Mouse (Mus musculus) liver, embryonic 14.5 days (tissue): Measurements from ENCODE around the gene Gzmn. TPM values are rescaled to one million over a fixed set of nuclear protein-coding genes. Genes with fewer than 3 reads are reported as not detected.
"Not testable (repeated sequence)": the region's sequence is repeated elsewhere in the genome, so short reads cannot be mapped to it uniquely, and the experiment has no call there.

Experiments
- ATAC-seq: fragments of 200-750 bp; cut with Nextera tagmentation; 2 replicates; pipeline ENCODE4 v1.8.0; 2017; ENCODE audit warnings: moderate number of reproducible peaks, mild to moderate bottlenecking, moderate library complexity; ENCODE audit not compliant: insufficient read depth
- DNase-seq, 3 experiments: peaks; one replicate each; pipeline ENCODE4 v3.0.0-alpha.2; 2012 to 2013; ENCODE audit warnings: low read depth in 3 of 3, low spot score in 3 of 3
- H3K27ac ChIP-seq: fragments of 300-500 bp; sonication (generic); 2 replicates; pipeline ENCODE4 v1.5.1; 2014; ENCODE audit warnings: moderate library complexity, mild to moderate bottlenecking, control low read depth, inconsistent platforms
- H3K27me3 ChIP-seq: fragments of 300-500 bp; sonication (generic); 2 replicates; pipeline ENCODE4 v1.6.1; 2014; ENCODE audit warnings: mild to moderate bottlenecking, low read length, moderate library complexity; ENCODE audit not compliant: control insufficient read depth, insufficient read depth
- H3K36me3 ChIP-seq: fragments of 300-500 bp; sonication (generic); replicated peaks from 2 replicates; pipeline ENCODE4 v1.6.1; 2014; ENCODE audit warnings: low read depth; ENCODE audit not compliant: control insufficient read depth, insufficient read depth
- H3K4me1 ChIP-seq, 2 experiments: fragments of 200-500 bp in 1 of 2; fragments of 300-500 bp in 1 of 2; sonication (generic) in 1 of 2; replicated peaks; 2 replicates each; pipeline ENCODE4 v1.6.1; 2012 to 2014; ENCODE audit warnings: antibody characterized with exemption in 1 of 2, inconsistent platforms in 1 of 2, low read length in 1 of 2; ENCODE audit not compliant: control insufficient read depth in 2 of 2, insufficient read depth in 2 of 2
- H3K4me2 ChIP-seq: fragments of 300-500 bp; sonication (generic); 2 replicates; pipeline ENCODE4 v1.6.1; 2014; ENCODE audit warnings: low read depth, mild to moderate bottlenecking, control low read depth, moderate library complexity
- H3K4me3 ChIP-seq, 2 experiments: fragments of 200-500 bp in 1 of 2; fragments of 300-500 bp in 1 of 2; sonication (generic) in 1 of 2; 2 replicates each; pipeline ENCODE4 v1.5.1; 2012 to 2014; ENCODE audit warnings: low read depth in 2 of 2, low read length in 2 of 2, mild to moderate bottlenecking in 2 of 2, control low read depth in 1 of 2, inconsistent platforms in 1 of 2, moderate library complexity in 1 of 2; ENCODE audit not compliant: insufficient read depth in 1 of 2
- H3K9ac ChIP-seq: fragments of 300-500 bp; sonication (generic); replicated peaks from 2 replicates; pipeline ENCODE4 v1.6.1; 2014; ENCODE audit warnings: mild to moderate bottlenecking, control low read depth, moderate library complexity
- H3K9me3 ChIP-seq: fragments of 300-500 bp; sonication (generic); 2 replicates; pipeline ENCODE4 v1.6.1; 2016; ENCODE audit warnings: low read length, mixed read lengths; ENCODE audit not compliant: control insufficient read depth
- CTCF ChIP-seq: IDR thresholded peaks from 2 replicates; pipeline ENCODE4 v1.5.1; 2016; ENCODE audit warnings: antibody characterized with exemption, low read depth, control low read depth
- EP300 ChIP-seq: IDR thresholded peaks from 2 replicates; pipeline ENCODE4 v1.6.1; 2016; ENCODE audit warnings: antibody characterized with exemption, low read depth
- WGBS: fragments of 180-500 bp; shearing (Covaris S2); extraction: QIAGEN DNeasy Blood & Tissue Kit; methylation state at CpG from one replicate; pipeline ENCODE4 v1.1.7; 2014; ENCODE audit not compliant: insufficient replicate concordance; 5-methylcytosine and 5-hydroxymethylcytosine counted together
- polyA plus RNA-seq, 2 experiments: library from polyadenylated mRNA; depleted of rRNA in 1 of 2; stranded (reverse) in 1 of 2; unstranded in 1 of 2; fragments of >200 nt; fragmentation: Nextera tagmentation in 1 of 2; extraction: Ambion mirVana in 1 of 2; gene quantifications; 2 replicates each; pipeline versions ENCODE4 v1.2.1 to v1.2.3; 2012 to 2014

Gene Gzmn
- polyA plus RNA-seq, 2 experiments = not detected

DNA sequence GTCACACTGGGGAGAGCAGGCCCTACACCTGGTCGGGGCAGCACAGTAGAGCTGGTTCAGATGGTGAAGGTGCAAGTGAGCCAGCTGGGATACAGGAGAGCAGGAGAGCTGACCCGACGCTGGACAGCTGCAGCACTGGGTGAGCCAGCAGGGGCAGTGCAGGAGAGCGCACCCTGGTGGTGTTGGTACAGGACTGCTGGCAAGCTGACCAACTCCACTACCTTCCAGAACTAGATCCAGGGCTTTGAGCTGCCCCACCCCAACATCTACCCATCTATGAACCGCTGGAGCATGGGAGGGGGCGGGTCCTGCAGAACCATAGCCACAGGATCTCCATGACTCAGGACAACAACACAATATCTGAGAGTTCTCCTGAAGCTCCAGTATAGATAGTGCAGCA lies 12.5 kb upstream of the Gzmn start:
- H3K9ac ChIP-seq = no peak overlapping the region
- no peaks in the 10 kb centered on the region for H3K27me3 ChIP-seq
- TF ChIP-seq EP300 (no peak), CTCF (peak; percentile 44)
- H3K4me3 ChIP-seq = no peak overlapping the region
- no peak for DNase-seq
- no peaks in the 10 kb centered on the region for H3K4me1 ChIP-seq
- no peak overlapping the region for H3K27ac ChIP-seq
- no peaks in the 10 kb centered on the region for H3K9me3 ChIP-seq
- no peak for ATAC-seq
- whole genome bisulfite sequencing = 27% methylated on average over 6 of the region's 6 CpGs
- no peaks in the 10 kb centered on the region for H3K36me3 ChIP-seq
- no peak overlapping the region for H3K4me2 ChIP-seq

DNA sequence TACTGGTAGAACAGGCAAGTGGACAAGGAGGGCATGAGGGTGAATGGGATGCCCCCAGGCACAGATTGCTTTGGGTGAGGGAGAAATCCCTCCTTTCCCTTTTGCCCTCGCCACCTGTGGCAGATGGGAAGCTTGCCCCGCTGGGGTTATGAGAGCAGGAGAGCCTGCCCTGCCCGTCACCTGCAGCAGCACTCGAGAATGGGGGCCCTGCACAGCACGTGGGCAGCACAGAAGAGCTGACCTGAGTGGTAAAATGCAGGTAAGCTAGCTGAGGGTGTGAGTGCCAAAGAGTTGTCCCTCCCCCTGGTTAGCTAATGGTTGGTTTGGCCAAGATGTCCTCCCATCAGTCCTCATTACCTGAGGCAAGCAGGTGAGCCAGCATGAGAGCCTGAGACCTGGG lies 12.1 kb upstream of the Gzmn start:
- WGBS = 54% methylated on average over 5 of the region's 5 CpGs
- Histone ChIP-seq H3K9ac (no peak overlapping the region), H3K4me1 (no peaks in the 10 kb centered on the region), H3K4me2 (no peak overlapping the region), H3K9me3 (no peaks in the 10 kb centered on the region), H3K4me3 (no peak overlapping the region), H3K36me3 (no peaks in the 10 kb centered on the region), H3K27ac (no peak overlapping the region), H3K27me3 (no peaks in the 10 kb centered on the region)
- no peak for TF ChIP-seq CTCF
- no peak for TF ChIP-seq EP300
- ATAC-seq = no peak
- DNase-seq = no peak

DNA sequence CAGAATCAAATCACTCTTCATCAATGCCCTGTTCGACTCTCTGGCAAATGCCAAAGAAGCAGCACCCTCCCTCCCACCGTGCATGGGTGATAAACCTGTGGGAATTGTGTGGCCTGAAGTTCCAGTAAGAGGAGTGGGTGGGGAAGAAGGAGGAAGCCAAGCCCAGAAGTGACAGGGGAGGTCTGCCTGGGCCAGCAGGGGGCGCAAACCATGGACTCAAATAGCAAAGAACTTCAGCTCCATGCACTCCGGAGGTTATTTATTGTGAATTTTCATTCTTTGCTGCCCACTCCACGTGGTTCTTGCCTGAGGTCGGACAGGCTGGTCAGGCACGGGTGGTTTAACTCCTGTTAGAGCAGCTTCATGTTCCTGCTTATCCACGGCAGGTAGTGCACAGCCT lies 3.3 kb upstream of the Gzmn start:
- TF ChIP-seq CTCF = peak; percentile 74
- H3K4me3 ChIP-seq, H3K27me3 ChIP-seq, H3K4me2 ChIP-seq, H3K9me3 ChIP-seq, H3K4me1 ChIP-seq, H3K27ac ChIP-seq, ATAC-seq, H3K9ac ChIP-seq, H3K36me3 ChIP-seq: not testable (repeated sequence)
- DNase-seq = peak in 1 of 3 experiments; percentile 3
- 18% methylated on average over 8 of the region's 8 CpGs for WGBS

DNA sequence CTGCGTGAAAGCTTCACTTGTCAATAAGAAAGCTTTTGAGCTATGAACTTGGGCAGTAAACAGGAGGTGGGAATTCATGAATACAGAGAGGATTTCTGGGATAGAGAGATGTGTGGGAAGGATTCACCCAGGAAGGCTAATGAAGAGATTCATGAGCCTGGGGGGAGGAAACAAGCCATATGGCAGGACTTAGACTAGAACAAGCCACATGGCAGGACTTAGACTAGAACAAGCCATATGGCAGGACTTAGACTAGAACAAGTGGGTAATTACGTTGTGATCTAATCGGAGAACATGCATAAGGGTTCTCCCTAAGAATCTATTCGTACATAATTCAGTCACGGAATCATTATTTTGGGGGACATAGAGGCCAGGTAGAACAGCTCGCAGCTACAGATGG lies 1.0 kb downstream of the Gzmn start:
- TF ChIP-seq EP300 (no peak), CTCF (no peak)
- Histone ChIP-seq H3K4me3 (no peak overlapping the region), H3K9ac (no peak overlapping the region), H3K4me1 (no peaks in the 10 kb centered on the region), H3K36me3 (no peaks in the 10 kb centered on the region), H3K4me2 (no peak overlapping the region), H3K9me3 (no peaks in the 10 kb centered on the region), H3K27me3 (no peaks in the 10 kb centered on the region), H3K27ac (no peak overlapping the region)
- WGBS = 63% methylated on average over 6 of the region's 6 CpGs
- ATAC-seq (no peak), DNase-seq (no peak)

DNA sequence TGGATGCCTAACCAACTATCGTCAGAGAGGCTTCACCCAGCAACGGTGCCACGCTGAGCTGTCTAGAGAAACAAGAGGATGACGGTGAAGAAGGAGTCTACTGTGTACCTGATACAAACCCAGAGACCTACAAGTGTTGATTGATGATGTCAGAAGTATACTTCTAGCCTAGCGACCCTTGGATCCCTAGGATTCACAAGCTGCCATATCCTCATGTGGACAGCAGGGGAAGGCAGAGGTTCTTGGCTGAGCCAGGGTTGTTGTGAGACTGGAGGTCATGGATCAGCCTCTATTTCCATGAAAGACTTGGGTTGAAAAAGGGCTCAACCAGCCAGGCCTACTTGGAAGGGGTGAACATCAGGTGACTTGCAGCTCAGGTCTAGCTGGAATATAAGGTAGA lies 1.7 kb downstream of the Gzmn start:
- no peaks in the 10 kb centered on the region for H3K36me3 ChIP-seq
- H3K27me3 ChIP-seq = no peaks in the 10 kb centered on the region
- no peak overlapping the region for H3K4me2 ChIP-seq
- no peaks in the 10 kb centered on the region for H3K9me3 ChIP-seq
- DNase-seq (no peak), ATAC-seq (no peak)
- no peak overlapping the region for H3K9ac ChIP-seq
- 63% methylated on average over 5 of the region's 5 CpGs for WGBS
- TF ChIP-seq EP300 = no peak
- TF ChIP-seq CTCF = no peak
- H3K4me3 ChIP-seq = no peak overlapping the region
- no peak overlapping the region for H3K27ac ChIP-seq
- H3K4me1 ChIP-seq = no peaks in the 10 kb centered on the region

DNA sequence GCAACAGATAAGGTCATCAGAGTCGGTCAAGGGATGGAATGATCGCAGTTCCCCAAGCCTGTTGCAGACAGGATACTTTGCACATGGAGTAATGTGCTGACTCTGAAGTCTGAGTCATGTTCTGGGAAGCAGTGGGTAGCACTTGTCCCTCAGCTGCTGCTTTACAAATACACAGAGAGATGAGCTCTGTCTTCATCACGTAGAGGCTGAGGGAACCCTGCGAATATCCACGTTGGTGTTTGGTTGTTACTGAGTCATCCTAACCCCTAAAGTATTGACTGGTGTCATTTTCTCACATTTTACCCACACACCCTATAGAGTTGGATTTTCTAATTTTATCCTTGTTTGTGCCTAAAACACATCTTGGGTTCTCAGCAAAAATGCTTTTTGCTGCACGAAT lies 6.4 kb downstream of the Gzmn start:
- Histone ChIP-seq H3K4me1 (no peaks in the 10 kb centered on the region), H3K36me3 (no peaks in the 10 kb centered on the region), H3K27me3 (no peaks in the 10 kb centered on the region), H3K4me2 (no peak overlapping the region), H3K9me3 (no peaks in the 10 kb centered on the region), H3K9ac (no peak overlapping the region), H3K27ac (no peak overlapping the region), H3K4me3 (no peak overlapping the region)
- WGBS = 44% methylated on average over 6 of the region's 6 CpGs
- DNase-seq (no peak), ATAC-seq (no peak)
- TF ChIP-seq EP300 = no peak
- TF ChIP-seq CTCF = no peak
